Mouse (Mus musculus) intestine, embryonic 16.5 days (tissue): ENCODE results near the gene Sspn. TPM values are rescaled to one million over a fixed set of nuclear protein-coding genes. Genes with fewer than 3 reads are reported as not detected.

ENCODE experiments used
- ATAC-seq: fragments of 200-750 bp; cut with Nextera tagmentation; 2 replicates; pipeline ENCODE4 v1.8.0; 2017; ENCODE audit warnings: moderate TSS enrichment, moderate library complexity
- H3K27ac ChIP-seq: fragments of 300-500 bp; sonication (generic); 2 replicates; pipeline ENCODE4 v1.5.1; 2014; ENCODE audit warnings: mild to moderate bottlenecking, low read length
- H3K27me3 ChIP-seq: fragments of 300-500 bp; sonication (generic); replicated peaks from 2 replicates; pipeline ENCODE4 v1.6.1; 2014; ENCODE audit warnings: low read length, control low read depth, mixed read lengths; ENCODE audit not compliant: control insufficient read depth, insufficient read depth
- H3K36me3 ChIP-seq: fragments of 300-500 bp; sonication (generic); 2 replicates; pipeline ENCODE4 v1.6.1; 2014; ENCODE audit warnings: low read length, control low read depth; ENCODE audit not compliant: control insufficient read depth, insufficient read depth
- H3K4me1 ChIP-seq: fragments of 300-500 bp; sonication (generic); 2 replicates; pipeline ENCODE4 v1.6.1; 2014; ENCODE audit warnings: low read length, control low read depth, mixed read lengths; ENCODE audit not compliant: control insufficient read depth, insufficient read depth
- H3K4me2 ChIP-seq: fragments of 300-500 bp; sonication (generic); 2 replicates; pipeline ENCODE4 v1.6.1; 2014; ENCODE audit warnings: low read depth, low read length, control low read depth
- H3K4me3 ChIP-seq: fragments of 300-500 bp; sonication (generic); 2 replicates; pipeline ENCODE4 v1.5.1; 2014; ENCODE audit warnings: mild to moderate bottlenecking, low read length
- H3K9ac ChIP-seq: fragments of 300-500 bp; sonication (generic); 2 replicates; pipeline ENCODE4 v1.6.1; 2014; ENCODE audit warnings: low read depth, low read length
- H3K9me3 ChIP-seq: fragments of 300-500 bp; sonication (generic); 2 replicates; pipeline ENCODE4 v1.6.1; 2016; ENCODE audit warnings: low read length, control low read depth; ENCODE audit not compliant: control insufficient read depth
- WGBS: fragments of 180-500 bp; shearing (Covaris S2); extraction: QIAGEN DNeasy Blood & Tissue Kit; methylation state at CpG from one replicate; pipeline ENCODE4 v1.1.7; 2014; 5-methylcytosine and 5-hydroxymethylcytosine counted together
- polyA plus RNA-seq: library from polyadenylated mRNA; unstranded; fragments of >200 nt; fragmentation: Nextera tagmentation; extraction: Ambion mirVana; gene quantifications from 2 replicates; pipeline ENCODE4 v1.2.1, GENCODE M21; 2015

The Sspn gene
- 6.1 and 6.6 TPM in 2 replicates for polyA plus RNA-seq

- no peaks in the 10 kb centered on the region for H3K27me3 ChIP-seq
- H3K4me3 ChIP-seq = no peak within 1 kb of the TSS
- no peaks in the 10 kb centered on the region for H3K9me3 ChIP-seq
- H3K36me3 ChIP-seq = no peaks in the 10 kb centered on the region
- 68% methylated on average over 3 of the region's 3 CpGs for WGBS
- H3K4me1 ChIP-seq = peaks cover 6% of the 10 kb centered on the region; the same call in 1 of the 2 replicates
- no peak within 1 kb of the TSS for H3K9ac ChIP-seq
- no peak within 1 kb of the TSS for H3K27ac ChIP-seq
- no peak within 1 kb of the TSS for H3K4me2 ChIP-seq
- ATAC-seq = no peak
Observed at GRCm38 (mm10) chr6:145931341-145931740, at the start of gene Sspn. Sspn (plus strand) TSS chr6:145931641.

- Histone ChIP-seq H3K27me3 (no peaks in the 10 kb centered on the region), H3K4me2 (no peak overlapping the region), H3K27ac (no peak overlapping the region), H3K4me3 (no peak overlapping the region), H3K4me1 (no peaks in the 10 kb centered on the region), H3K9me3 (no peaks in the 10 kb centered on the region), H3K9ac (no peak overlapping the region), H3K36me3 (no peaks in the 10 kb centered on the region)
- WGBS = 75% methylated on average over 1 of the region's 1 CpGs
- ATAC-seq = no peak
Observed at GRCm38 (mm10) chr6:145883010-145883409, 48.4 kb upstream of the Sspn start.

- Histone ChIP-seq H3K4me2 (no peak overlapping the region), H3K27me3 (no peaks in the 10 kb centered on the region), H3K9me3 (no peaks in the 10 kb centered on the region), H3K4me1 (no peaks in the 10 kb centered on the region), H3K27ac (no peak overlapping the region), H3K9ac (no peak overlapping the region), H3K36me3 (no peaks in the 10 kb centered on the region), H3K4me3 (no peak overlapping the region)
- ATAC-seq = no peak
- 77% methylated on average over 4 of the region's 4 CpGs for WGBS
Observed at GRCm38 (mm10) chr6:145883668-145884067, 47.8 kb upstream of the Sspn start.

- no peaks in the 10 kb centered on the region for H3K36me3 ChIP-seq
- WGBS = 65% methylated on average over 4 of the region's 4 CpGs
- H3K9ac ChIP-seq = no peak overlapping the region
- no peak overlapping the region for H3K4me3 ChIP-seq
- no peaks in the 10 kb centered on the region for H3K9me3 ChIP-seq
- no peak overlapping the region for H3K4me2 ChIP-seq
- H3K27me3 ChIP-seq = no peaks in the 10 kb centered on the region
- ATAC-seq = no peak
- H3K4me1 ChIP-seq = no peaks in the 10 kb centered on the region
- H3K27ac ChIP-seq = no peak overlapping the region
Observed at GRCm38 (mm10) chr6:145885069-145885468, 46.4 kb upstream of the Sspn start.

GRCm38 (mm10) chr6:145886277-145886676, 45.2 kb upstream of the Sspn start:
- 59% methylated on average over 8 of the region's 8 CpGs for WGBS

GRCm38 (mm10) chr6:145887719-145888118, 43.7 kb upstream of the Sspn start:
- WGBS = 85% methylated on average over 6 of the region's 6 CpGs
- Histone ChIP-seq H3K27me3 (no peaks in the 10 kb centered on the region), H3K4me1 (no peaks in the 10 kb centered on the region), H3K36me3 (no peaks in the 10 kb centered on the region), H3K4me3 (no peak overlapping the region), H3K9me3 (no peaks in the 10 kb centered on the region), H3K9ac (no peak overlapping the region), H3K4me2 (no peak overlapping the region), H3K27ac (no peak overlapping the region)
- ATAC-seq = no peak

More at GRCm38 (mm10) chr6:145886277-145886676, 45.2 kb upstream of the Sspn start:
- H3K4me1 ChIP-seq = no peaks in the 10 kb centered on the region
- H3K27me3 ChIP-seq = no peaks in the 10 kb centered on the region
- ATAC-seq = no peak
- H3K4me3 ChIP-seq = no peak overlapping the region
- no peak overlapping the region for H3K27ac ChIP-seq
- H3K4me2 ChIP-seq = no peak overlapping the region
- no peak overlapping the region for H3K9ac ChIP-seq
- H3K36me3 ChIP-seq = no peaks in the 10 kb centered on the region
- no peaks in the 10 kb centered on the region for H3K9me3 ChIP-seq

- no peaks in the 10 kb centered on the region for H3K4me1 ChIP-seq
- no peak for ATAC-seq
- no peaks in the 10 kb centered on the region for H3K9me3 ChIP-seq
- H3K9ac ChIP-seq = no peak overlapping the region
- no peaks in the 10 kb centered on the region for H3K27me3 ChIP-seq
- WGBS = 73% methylated on average over 11 of the region's 11 CpGs
- no peak overlapping the region for H3K4me2 ChIP-seq
- no peak overlapping the region for H3K4me3 ChIP-seq
- no peak overlapping the region for H3K27ac ChIP-seq
- no peaks in the 10 kb centered on the region for H3K36me3 ChIP-seq
Observed at GRCm38 (mm10) chr6:145891951-145892350, 39.5 kb upstream of the Sspn start.

GRCm38 (mm10) chr6:145892381-145893265, 38.8 kb upstream of the Sspn start:
- Histone ChIP-seq H3K4me2 (no peak overlapping the region), H3K9me3 (no peaks in the 10 kb centered on the region), H3K4me1 (no peaks in the 10 kb centered on the region), H3K27me3 (no peaks in the 10 kb centered on the region), H3K27ac (no peak overlapping the region), H3K9ac (no peak overlapping the region), H3K36me3 (no peaks in the 10 kb centered on the region), H3K4me3 (no peak overlapping the region)
- WGBS = 94% methylated on average over 20 of the region's 20 CpGs
- ATAC-seq = no peak

- Histone ChIP-seq H3K9ac (no peak overlapping the region), H3K4me2 (no peak overlapping the region), H3K9me3 (no peaks in the 10 kb centered on the region), H3K4me1 (no peaks in the 10 kb centered on the region), H3K27me3 (no peaks in the 10 kb centered on the region), H3K4me3 (no peak overlapping the region), H3K36me3 (no peaks in the 10 kb centered on the region), H3K27ac (no peak overlapping the region)
- WGBS = 86% methylated on average over 13 of the region's 13 CpGs
- no peak for ATAC-seq
Observed at GRCm38 (mm10) chr6:145893366-145894021, 37.9 kb upstream of the Sspn start.
